Mouse (Mus musculus) forebrain, embryonic 11.5 days (tissue): ENCODE measurements around the gene Zfp872. TPM values are rescaled to one million over a fixed set of nuclear protein-coding genes. Genes with fewer than 3 reads are reported as not detected.

Experiments
- ATAC-seq: fragments of 200-750 bp; cut with Nextera tagmentation; replicated peaks from 2 replicates; pipeline ENCODE4 v1.8.0; 2017; ENCODE audit warnings: moderate TSS enrichment; ENCODE audit not compliant: low FRiP score
- DNase-seq: peaks from one replicate; pipeline ENCODE4 v3.0.0-alpha.2; 2017; ENCODE audit warnings: low spot score
- H3K27ac ChIP-seq: fragments of 300-500 bp; sonication (generic); 2 replicates; pipeline ENCODE4 v1.5.1; 2014; ENCODE audit warnings: low read depth, low read length
- H3K27me3 ChIP-seq: fragments of 300-500 bp; sonication (generic); 2 replicates; pipeline ENCODE4 v1.6.1; 2014; ENCODE audit warnings: mild to moderate bottlenecking, low read length, mixed read lengths; ENCODE audit not compliant: control insufficient read depth, insufficient read depth
- H3K36me3 ChIP-seq: fragments of 300-500 bp; sonication (generic); 2 replicates; pipeline ENCODE4 v1.6.1; 2014; ENCODE audit warnings: mild to moderate bottlenecking, low read length, moderate library complexity, mixed read lengths; ENCODE audit not compliant: control insufficient read depth, insufficient read depth
- H3K4me1 ChIP-seq: fragments of 300-500 bp; sonication (generic); replicated peaks from 2 replicates; pipeline ENCODE4 v1.6.1; 2014; ENCODE audit warnings: low read length, mixed read lengths; ENCODE audit not compliant: control insufficient read depth, insufficient read depth
- H3K4me2 ChIP-seq: fragments of 300-500 bp; sonication (generic); 2 replicates; pipeline ENCODE4 v1.6.1; 2014; ENCODE audit warnings: low read depth, mild to moderate bottlenecking, low read length, moderate library complexity, mixed read lengths; ENCODE audit not compliant: severe bottlenecking
- H3K4me3 ChIP-seq: fragments of 300-500 bp; sonication (generic); 2 replicates; pipeline ENCODE4 v1.5.1; 2014; ENCODE audit warnings: low read depth, low read length
- H3K9ac ChIP-seq: fragments of 300-500 bp; sonication (generic); 2 replicates; pipeline ENCODE4 v1.6.1; 2014; ENCODE audit warnings: low read length
- H3K9me3 ChIP-seq: fragments of 300-500 bp; sonication (generic); 2 replicates; pipeline ENCODE4 v1.6.1; 2016; ENCODE audit warnings: low read length, mixed read lengths; ENCODE audit not compliant: control insufficient read depth
- WGBS: fragments of 180-500 bp; shearing (Covaris S2); extraction: QIAGEN DNeasy Blood & Tissue Kit; methylation state at CpG from one replicate; pipeline ENCODE4 v1.1.7; 2014; 5-methylcytosine and 5-hydroxymethylcytosine counted together
- polyA plus RNA-seq: library from polyadenylated mRNA; unstranded; fragments of >200 nt; fragmentation: Nextera tagmentation; extraction: Ambion mirVana; gene quantifications from 2 replicates; pipeline ENCODE4 v1.2.1, GENCODE M21; 2014

The Zfp872 gene
- polyA plus RNA-seq, 1 experiment from 2014 or later, result 0.90 TPM

DNA sequence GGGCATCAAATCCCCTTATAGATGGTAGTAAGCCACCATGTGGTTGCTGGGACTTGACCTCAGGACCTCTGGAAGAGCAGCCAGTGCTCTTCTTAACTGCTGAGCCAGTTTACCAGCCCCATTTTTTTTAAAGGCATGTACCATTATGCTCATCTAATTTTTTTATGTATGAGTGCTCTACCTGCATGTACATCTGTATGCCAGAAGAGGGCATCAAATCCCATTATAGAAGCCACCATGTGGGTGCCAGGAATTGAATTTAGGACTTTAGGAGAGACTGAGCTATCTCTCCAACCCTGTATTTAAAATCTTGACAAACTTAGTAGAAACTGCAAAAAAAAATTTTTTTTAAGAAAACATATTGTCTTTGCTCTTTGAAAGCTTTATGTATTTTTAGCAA lies 42.7 kb downstream of the Zfp872 start:
- Histone ChIP-seq H3K9me3 (no peaks in the 10 kb centered on the region), H3K27ac (no peak overlapping the region), H3K4me2 (no peak overlapping the region), H3K4me3 (no peak overlapping the region), H3K27me3 (no peaks in the 10 kb centered on the region), H3K4me1 (no peaks in the 10 kb centered on the region), H3K9ac (no peak overlapping the region), H3K36me3 (no peaks in the 10 kb centered on the region)
- ATAC-seq, result no peak
- DNase-seq, result no peak

DNA sequence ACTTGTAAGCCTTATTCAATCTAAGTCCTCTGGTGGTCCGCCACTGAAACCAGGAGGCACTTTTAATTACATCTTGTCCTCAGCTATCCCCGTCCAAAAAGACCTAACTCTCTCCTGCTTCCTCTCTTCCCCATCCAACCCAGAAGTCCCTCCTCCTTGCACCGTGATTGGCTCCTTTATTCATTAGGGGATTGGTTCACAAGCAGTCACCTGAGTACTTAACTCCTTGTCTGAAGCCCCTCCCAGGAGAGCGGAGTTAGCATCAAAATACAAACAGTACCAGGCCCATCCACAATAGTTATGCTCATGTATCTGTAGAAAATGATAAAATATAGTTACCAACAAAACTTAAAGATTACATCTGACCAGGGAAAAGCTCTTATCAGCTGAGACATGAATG lies 52.1 kb downstream of the Zfp872 start:
- no peak for ATAC-seq
- no peak overlapping the region for H3K27ac ChIP-seq
- H3K4me1 ChIP-seq, result no peaks in the 10 kb centered on the region
- DNase-seq, result no peak
- no peaks in the 10 kb centered on the region for H3K27me3 ChIP-seq
- peaks cover 7% of the 10 kb centered on the region; the same call in 1 of the 2 replicates for H3K36me3 ChIP-seq
- no peak overlapping the region for H3K4me3 ChIP-seq
- H3K4me2 ChIP-seq, result no peak overlapping the region
- WGBS, result 96% methylated on average over 4 of the region's 4 CpGs
- no peak overlapping the region for H3K9ac ChIP-seq
- H3K9me3 ChIP-seq, result no peaks in the 10 kb centered on the region; the same call in 1 of the 2 replicates

DNA sequence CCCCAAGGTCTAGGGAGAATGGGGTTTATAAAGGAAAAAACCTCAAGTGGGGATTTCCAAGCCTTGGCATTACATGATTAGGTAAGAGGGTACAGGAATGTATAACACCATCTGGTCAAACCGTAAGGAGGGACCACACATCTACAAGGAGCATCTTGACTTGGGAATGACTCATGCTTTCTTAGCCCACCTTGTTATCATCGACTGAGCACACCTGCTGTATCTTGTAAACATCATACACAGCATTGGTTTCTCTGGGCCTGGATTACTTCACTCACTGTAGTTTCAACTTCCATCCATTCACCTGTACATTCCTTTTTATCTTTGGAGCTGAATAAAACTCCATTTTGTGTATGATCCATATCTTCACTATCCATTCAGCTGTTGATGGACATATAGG lies 56.4 kb downstream of the Zfp872 start:
- H3K9me3 ChIP-seq, result peaks cover 4% of the 10 kb centered on the region; the same call in 1 of the 2 replicates
- H3K27me3 ChIP-seq, result no peaks in the 10 kb centered on the region
- 95% methylated on average over 2 of the region's 2 CpGs for WGBS
- no peak overlapping the region for H3K4me3 ChIP-seq
- no peak for ATAC-seq
- no peak overlapping the region for H3K4me2 ChIP-seq
- H3K9ac ChIP-seq, result no peak overlapping the region
- H3K36me3 ChIP-seq, result peaks cover 18% of the 10 kb centered on the region
- H3K27ac ChIP-seq, result no peak overlapping the region
- DNase-seq, result no peak
- no peaks in the 10 kb centered on the region for H3K4me1 ChIP-seq

Other genes with a start within 250 kb of the Zfp872 start
- gene Swsap1, start 232.3 kb upstream of the Zfp872 start, polyA plus RNA-seq, result 18.5 and 22.2 TPM in 2 replicates
- gene Epor, start 224.6 kb upstream of the Zfp872 start, polyA plus RNA-seq, result 6.7 and 7.0 TPM in 2 replicates
- gene Rgl3, start 198.6 kb upstream of the Zfp872 start, polyA plus RNA-seq, result 1.1 and 3.4 TPM in 2 replicates
- 4.2 and 6.9 TPM in 2 replicates for gene Ccdc151, start 185.5 kb upstream of the Zfp872 start, polyA plus RNA-seq
- gene Prkcsh, start 185.3 kb upstream of the Zfp872 start, polyA plus RNA-seq, result 86.9 and 94.3 TPM in 2 replicates
- gene Elavl3, start 136.1 kb upstream of the Zfp872 start, polyA plus RNA-seq, result 53.5 and 60.0 TPM in 2 replicates
- not detected in 2 replicates for gene Gm49318, start 116.8 kb upstream of the Zfp872 start, polyA plus RNA-seq
- 10.9 and 11.8 TPM in 2 replicates for gene Zfp653, start 116.7 kb upstream of the Zfp872 start, polyA plus RNA-seq
- 34.6 and 39.6 TPM in 2 replicates for gene Ecsit, start 102.7 kb upstream of the Zfp872 start, polyA plus RNA-seq
- 1.00 and 1.2 TPM in 2 replicates for gene Cnn1, start 88.9 kb upstream of the Zfp872 start, polyA plus RNA-seq
- 205 and 233 TPM in 2 replicates for gene Elof1, start 70.9 kb upstream of the Zfp872 start, polyA plus RNA-seq
- 17.8 and 20.7 TPM in 2 replicates for gene Acp5, start 52.4 kb upstream of the Zfp872 start, polyA plus RNA-seq
- gene Pigyl, start 31.2 kb upstream of the Zfp872 start, polyA plus RNA-seq, result 59.9 and 62.5 TPM in 2 replicates
- 13.5 and 14.7 TPM in 2 replicates for gene Zfp809, start 37.6 kb downstream of the Zfp872 start, polyA plus RNA-seq
- 8.8 and 8.9 TPM in 2 replicates for gene Zfp599, start 71.8 kb downstream of the Zfp872 start, polyA plus RNA-seq
- gene Zfp810, start 119.6 kb downstream of the Zfp872 start, polyA plus RNA-seq, result 30.2 and 33.4 TPM in 2 replicates
- 48.9 and 49.7 TPM in 2 replicates for gene Anln, start 201.1 kb downstream of the Zfp872 start, polyA plus RNA-seq
- gene 9530077C05Rik, start 223.4 kb downstream of the Zfp872 start, polyA plus RNA-seq, result 12.6 and 12.7 TPM in 2 replicates